Mouse (Mus musculus) kidney, postnatal 36 days (tissue): Measurements from ENCODE around the gene Csf2.

Experiments used
- DNase-seq, 2 experiments: peaks; one replicate each; pipeline ENCODE4 v3.0.0; 2021 to 2022; ENCODE audit warnings: mixed read lengths in 2 of 2

The Csf2 gene

DNA sequence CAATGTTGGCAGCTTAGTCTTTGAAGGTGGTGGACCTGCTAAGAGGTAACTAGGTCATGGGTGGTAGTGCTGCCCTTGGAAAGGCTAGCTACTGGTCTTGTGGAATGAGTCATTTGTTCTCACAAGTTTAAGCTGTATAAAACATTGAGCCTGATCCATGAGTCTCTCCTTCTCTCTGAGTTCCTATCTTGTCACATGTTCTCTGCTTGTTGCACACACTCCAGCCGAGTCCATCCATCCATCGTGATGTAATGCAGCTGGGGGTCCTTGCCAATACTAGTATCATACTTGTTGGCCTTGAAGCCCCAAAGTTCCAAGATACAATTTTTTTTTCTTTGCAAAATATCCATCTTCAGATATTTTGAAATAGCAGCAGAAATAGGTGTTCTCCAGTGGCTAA, 22.0 kb downstream of the Csf2 start:
- no peak for DNase-seq

DNA sequence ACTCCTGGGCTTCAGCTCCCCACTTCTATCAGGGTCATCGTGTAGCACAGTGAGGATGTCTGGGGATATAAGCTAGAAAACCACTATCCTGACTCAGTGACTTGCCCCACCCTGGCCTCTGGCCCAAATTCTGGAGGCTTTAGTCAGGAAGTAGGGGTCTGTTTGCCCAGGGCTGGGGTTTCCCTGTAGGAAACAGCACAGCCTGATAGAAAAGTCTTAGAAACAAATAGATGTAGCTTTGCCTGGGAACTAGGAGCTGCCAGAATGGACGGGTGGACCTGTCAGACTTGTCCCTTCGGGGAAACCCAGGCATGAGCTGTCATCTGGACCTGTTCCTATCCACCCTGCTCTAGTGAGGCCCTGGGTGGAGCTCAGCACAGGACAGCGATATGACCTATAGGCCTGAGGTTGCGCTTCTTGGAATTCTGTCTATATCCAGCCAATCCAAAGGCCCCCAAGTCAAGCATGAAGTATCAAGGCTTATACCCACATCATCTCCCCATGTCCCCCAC, 24.9 kb downstream of the Csf2 start:
- no peak for DNase-seq

DNA sequence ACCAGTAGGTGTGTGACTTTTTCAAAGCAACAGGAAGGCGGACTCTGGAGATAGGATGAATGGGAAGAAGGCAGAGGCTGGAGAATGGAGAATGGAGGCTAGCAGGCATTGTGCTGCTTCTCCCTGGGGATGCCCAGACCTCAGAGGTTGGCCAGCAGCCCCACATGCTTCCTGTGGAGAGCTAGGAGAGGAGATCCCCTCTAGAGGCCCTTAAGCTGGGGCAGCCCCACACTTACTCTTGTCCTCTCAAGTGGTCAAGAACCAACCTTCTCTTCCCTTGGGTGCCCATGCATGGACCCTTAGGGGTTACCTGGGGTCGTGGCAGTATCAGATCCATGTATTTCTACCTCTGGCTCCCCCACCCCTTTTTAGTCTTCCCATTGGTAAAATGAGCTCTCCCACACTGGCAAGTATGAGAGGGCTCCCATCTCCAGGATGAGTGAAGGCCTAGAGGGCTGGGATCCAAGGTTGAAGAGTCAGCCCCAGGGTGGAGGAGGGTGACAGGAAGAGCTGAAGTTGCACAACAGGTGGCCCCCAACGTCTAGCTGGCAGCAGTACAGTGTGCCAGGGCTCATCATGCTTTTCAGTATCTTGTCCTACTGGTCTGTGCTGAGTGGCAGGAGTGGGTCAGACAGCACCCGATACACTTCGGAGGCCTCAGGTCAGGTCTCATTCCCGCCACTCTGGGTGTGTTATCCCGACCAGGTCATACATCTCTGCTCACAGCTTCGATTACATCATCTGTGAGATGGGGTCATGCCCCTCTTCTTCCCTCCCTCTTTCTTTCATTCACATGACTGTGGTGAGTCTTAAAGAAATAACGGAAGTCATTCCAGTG, 25.6 kb downstream of the Csf2 start:
- no peak for DNase-seq

DNA sequence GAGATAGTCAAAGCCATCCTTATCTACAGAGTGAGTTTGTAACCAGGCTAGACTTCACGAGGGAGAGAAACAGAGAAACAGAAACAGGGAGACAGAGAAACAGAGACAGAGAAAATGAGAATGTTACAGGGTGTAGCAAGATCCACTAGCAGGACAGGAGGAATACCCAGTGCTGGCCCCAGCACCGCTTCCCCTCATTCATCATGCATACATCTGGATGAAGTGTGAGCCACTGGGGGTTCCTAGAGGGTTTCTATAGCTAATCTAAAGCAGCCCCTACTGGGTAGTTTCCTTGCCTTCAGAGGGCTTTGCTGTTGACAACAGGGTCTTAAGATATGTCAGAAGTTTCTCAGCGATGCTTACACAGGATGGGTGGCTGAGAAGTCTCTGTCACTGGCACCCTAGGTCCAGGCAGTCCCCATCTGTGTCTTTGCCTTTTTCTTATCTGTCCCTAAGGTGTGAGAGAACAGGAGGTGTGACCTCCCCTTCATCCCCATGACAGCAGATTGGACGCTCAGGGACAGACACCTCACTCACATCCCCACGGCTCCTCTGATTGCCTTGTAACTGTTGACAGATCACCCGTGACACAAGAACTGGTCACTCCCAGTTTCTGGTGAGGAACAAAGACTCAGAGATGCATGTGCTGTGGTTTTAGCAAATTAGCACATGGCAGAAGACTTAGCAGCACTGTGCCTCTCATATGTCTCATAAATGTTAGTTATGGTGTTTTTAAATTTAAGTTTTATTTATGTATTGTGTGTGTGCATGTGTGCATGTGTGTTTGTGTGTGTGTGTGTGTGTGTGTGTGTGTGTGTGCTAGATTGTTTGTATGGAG, 29.3 kb downstream of the Csf2 start:
- no peak for DNase-seq

DNA sequence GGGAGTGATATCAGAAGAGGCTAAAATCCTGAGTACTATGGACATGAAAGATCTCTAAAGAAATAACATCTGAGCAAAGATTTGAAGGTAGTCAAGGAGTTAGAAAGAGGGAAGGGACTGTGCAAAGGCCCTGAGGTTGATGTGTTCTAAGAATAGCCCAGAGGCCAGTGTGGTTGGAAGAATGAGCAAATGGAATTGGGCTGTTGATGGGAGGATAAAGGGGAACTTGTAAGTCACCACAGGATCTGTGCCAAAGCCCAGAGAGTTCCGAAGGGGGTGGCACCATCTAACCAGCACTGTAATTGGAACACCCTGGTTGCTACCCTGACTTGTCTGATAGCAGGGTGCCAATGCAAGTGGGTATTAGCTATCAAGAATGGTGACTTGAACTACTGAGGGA, 30.3 kb downstream of the Csf2 start:
- no peak for DNase-seq

DNA sequence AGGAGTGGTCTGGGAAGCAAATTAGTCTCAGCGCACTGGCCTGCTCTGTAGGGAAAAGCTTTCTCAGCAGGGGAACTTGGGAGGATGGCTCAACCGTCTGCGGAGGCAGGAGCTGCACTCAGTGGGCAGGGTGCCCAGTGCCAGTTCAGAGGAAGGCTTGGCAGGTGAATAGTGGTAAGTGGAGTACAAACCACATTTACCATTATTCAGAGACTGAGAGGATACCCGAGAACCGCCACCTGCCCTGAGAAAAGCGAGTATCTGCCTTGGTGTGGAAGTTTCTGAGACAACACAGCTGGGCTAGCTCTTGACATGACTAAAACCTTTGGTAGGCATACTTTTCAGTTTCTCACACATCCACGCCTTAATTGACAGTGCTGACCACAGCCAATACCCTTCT, 32.1 kb downstream of the Csf2 start:
- DNase-seq: no peak

DNA sequence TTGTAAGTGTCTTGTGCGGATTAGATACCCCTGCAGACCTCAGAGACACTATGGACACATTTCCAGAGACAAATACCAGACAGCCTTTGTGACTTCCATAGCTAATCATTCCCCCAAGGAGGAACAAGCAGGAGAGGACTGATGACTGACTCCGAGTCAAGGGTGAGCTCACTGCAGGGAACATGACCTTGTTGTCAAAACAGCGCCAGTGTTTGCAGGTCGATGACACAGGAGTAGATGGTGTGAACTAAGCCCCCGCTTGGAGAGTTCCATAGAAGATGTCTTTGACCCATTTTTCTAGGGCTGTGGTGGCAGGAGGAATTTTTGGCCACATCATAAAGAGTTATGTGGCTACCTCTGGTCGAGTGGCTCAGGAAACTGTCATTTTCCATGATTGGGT, 33.4 kb downstream of the Csf2 start:
- DNase-seq: no peak

DNA sequence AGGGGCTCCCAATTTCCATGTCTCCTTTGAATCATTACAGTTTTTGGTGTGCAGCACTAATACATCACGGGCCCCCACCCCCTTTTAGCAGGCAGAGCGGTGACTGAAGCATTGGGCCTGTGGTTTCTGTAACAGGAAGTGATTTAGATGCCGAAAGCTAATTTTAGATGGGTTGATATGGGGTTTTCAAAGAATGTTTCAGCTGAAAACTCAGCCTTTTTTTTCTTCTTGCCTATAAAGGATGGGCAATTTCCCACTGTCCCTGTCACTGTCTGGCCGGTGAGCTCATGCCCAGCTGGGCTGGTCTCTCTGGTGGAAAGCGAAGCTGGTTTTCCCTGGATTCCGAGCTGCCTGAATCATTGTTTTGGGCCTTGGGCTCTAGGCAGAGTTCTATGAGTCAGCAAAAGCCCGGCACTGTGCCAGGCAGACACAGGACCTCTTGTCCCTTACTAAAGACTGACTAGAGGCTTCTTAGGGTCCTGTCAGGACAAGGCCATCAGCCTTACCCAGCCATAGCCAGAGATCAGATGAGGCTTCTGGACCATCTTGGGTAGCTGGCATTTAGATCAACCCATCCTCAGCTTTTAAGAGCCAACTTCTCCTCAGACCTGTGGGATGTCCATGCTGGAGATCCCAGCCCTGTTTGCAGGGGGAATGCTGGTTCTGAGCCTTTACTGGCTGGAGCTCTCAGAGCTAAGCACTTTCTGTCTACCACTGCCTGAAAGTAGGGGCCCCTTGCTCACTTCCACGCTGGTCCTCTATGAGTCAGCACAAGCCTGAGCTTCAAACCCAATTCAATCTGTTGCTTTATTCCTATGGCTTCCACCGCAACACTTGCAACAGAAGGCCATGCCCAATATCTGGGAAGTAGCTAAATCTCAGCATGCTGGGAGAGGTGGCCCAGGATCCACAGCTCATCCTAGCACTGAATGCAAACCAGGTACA, 34.7 kb downstream of the Csf2 start:
- peak; percentile 67 to 79 for DNase-seq

DNA sequence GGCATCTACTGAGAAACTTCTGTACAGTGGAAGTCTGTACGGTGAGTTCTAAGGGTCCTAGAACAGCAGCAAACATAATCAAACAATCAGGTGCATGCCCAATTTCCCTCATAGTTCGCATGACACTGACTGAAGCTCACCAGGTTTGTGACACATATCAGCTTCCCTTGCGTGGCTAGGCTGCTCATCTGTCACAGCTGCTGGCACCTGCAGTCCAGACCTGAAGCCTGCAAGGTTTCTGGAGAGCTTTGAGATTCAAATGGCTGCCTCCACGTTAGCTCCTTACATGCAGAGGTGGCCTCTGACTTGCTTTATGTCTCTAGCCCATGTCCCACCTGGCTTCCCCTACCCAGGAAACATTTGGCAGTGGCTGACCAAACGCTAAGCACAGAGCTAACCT, 35.8 kb downstream of the Csf2 start:
- DNase-seq: no peak

DNA sequence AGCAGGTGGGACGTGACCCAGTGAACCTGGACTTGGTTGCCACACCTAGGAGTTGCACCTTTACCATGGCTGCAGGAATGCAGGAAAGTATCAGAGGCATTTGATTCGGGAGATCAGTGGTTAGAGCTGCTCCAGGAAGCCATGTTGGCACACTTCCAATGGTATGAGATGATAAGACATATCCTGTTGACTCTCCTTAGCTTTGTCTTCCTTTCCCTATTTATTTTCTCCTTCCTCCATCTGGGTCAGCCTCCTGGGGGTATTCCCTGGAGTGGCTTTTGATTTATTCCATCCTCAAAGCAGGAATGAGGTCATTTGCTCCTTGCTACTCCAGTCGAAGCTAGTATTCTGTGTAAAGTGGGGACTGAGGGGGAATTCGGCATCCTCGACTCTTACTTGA, 42.5 kb downstream of the Csf2 start:
- no peak for DNase-seq

DNA sequence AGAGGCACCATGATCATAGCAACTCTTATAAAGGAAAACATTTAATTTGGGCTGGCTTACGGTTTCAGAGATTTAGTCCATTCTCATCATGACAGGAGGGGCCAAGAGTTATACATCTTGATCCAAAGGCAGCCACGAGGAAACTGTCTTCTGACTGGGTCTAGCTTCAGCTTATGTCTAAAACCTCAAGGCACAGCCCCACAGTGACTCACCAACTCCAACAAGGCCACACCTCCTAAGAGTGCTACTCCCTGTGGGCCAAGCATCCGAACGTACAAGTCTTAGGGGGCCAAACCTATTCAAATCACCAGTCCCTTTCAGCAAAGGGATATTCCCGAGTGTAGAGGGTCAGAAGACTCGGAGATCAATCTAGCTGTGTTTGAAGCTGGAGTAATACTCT, 44.1 kb downstream of the Csf2 start:
- DNase-seq: no peak

DNA sequence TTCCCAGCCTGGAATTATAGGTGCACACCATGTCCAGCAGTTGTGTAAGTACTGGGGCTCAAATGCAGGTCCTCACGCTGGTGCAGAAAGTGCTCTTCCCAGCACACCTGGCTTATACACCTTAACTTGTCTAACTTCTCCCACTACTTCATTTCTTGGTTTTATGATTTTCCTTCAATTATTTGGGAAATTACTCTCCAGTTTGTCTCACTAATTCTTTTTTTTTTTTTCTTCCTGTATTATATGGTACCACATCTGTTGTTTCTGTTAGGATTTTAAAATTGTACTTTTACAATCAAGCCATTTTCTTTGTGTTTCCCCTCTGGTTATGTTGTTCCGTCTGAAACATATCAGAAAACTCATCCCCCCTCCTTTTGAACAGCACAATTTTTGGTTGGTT, 44.7 kb downstream of the Csf2 start:
- DNase-seq: no peak

DNA sequence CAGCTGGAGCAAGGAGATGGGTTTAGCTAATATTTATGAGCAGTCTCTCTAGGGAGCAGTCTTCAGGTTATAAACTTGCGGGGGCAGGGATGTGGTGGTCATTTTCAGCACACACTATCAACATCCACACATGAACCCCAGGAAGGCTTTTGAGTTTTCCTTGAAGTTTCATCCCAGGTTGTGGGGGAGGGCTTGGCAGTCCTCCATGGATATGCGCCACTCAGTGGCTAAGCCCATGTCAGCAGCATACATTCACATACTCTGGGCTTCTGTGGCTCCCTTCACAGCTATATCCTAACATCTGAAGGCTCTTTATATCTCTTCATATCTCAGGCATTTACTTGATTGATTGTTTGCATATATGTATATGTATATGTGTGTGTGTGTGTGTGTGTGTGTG, 46.3 kb downstream of the Csf2 start:
- DNase-seq: peak in 1 of 2 experiments; percentile 8

DNA sequence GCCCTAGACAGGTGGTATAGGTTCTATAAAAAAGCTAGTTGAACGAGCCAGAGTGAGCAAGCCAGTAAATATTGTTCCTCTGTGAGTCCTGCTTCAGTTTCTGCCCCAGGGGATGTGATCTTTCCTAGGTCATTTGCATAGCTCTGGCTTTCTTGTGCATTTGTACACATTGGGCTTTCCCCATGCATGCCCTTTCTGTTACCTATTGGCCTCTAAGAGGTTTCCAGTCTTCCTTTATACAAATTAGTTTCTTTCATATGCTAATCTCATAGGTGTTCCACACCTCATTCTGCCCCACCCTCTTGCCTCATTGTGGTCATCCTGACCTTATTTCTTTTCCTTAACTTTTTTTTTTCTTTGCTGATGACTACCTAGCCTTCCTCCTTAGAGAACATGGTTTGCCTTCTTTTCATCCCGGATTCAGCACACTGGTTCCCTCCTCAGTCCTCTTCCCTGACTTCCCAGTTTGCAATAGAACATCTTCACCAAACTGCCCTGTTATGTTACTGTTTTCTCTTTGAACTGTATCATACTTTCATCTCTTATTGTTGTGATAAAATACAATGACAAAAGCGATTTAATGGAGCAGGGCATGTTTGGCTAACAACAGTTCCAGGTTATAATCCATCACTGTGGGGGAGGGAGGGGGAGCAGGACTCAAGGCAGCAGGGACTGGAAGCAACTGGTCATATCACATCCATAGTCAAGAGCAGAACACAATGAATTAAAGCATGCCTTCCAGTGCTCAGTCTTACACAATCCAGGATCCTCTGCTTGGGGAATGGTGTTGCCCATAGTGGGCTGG, 47.4 kb downstream of the Csf2 start:
- DNase-seq: no peak

DNA sequence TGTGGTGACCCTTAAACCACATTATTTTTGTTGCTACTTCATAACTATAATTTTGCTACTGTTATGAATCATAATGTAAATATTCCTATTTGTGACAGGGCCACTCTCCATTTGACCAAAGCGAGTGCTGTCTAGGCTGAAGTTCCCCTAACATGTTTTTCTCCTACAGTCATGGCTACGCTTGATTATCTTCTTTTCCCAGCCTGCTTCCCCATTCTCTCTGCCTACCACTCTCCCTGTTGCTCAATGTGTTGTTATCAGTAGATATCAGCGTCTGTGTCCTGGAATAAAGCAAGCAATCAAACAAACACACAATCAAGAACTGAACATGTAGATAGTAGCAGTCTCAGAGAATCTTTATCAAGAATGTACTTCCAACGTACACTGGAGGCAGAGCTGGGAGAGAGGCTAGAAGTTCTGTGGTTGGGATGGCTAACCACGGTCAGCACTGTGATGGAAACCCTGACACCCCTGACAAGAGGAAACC, 48.1 kb downstream of the Csf2 start:
- DNase-seq: no peak
